Mouse (Mus musculus): Measurements from ENCODE around the gene Tle4.

DNA sequence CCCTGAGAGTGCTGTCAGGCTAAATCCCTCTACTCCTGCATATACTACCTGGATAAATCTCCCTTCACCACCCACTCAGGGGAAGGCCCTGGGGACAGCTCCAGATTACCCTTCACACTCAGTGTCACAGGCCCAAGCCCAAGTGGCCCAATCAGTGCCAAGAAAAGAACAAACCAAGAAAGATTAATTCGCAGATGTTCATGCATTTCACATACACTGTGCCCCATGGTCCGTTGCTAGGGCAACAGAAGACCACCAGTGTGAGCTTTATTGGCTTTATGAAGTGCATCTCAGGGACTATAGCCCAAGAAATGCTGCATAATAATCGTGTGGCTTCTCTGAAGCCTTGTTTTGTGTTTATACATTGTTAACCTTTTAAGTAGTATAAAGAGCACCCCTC, 92.5 kb downstream of the Tle4 start:
- no peak for TF ChIP-seq POLR2A (IDR thresholded peaks at IDR 0.05; ENCODE audit: insufficient read depth, low read length)
- no peak for TF ChIP-seq CTCF (IDR thresholded peaks at IDR 0.05; ENCODE audit: low read depth, low read length)
- no peak for TF ChIP-seq EP300 (IDR thresholded peaks at IDR 0.05; ENCODE audit: insufficient read depth, low read depth, low read length)

All from ES-Bruce4 (cell line).